Mouse (Mus musculus): Measurements from ENCODE around the gene Mfrp.
"Not testable (repeated sequence)": the region's sequence is repeated elsewhere in the genome, so short reads cannot be mapped to it uniquely, and the experiment has no call there.

Gene Mfrp

DNA sequence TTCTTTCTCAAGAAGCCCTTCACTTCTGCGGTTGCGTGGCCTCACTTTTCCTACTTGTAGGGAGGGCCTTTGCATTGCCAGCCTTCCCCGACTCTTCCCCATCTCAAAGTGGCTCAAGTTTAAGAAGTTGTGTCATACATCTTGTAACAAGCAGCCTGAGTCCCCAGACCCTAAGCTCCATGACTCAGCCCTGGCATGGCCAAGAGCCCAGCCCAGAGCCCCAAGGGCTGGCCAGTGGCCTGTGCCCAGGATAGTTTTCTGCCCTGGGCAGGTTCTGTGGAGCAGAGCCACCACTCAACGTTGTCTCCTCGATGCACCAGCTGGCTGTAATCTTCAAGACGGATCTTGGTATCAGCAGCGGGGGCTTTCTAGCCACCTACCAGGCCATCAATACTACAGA lies 3.4 kb downstream of the Mfrp start:
- no peak for DNase-seq (ENCODE audit: low spot score in 2 of 2)

DNA sequence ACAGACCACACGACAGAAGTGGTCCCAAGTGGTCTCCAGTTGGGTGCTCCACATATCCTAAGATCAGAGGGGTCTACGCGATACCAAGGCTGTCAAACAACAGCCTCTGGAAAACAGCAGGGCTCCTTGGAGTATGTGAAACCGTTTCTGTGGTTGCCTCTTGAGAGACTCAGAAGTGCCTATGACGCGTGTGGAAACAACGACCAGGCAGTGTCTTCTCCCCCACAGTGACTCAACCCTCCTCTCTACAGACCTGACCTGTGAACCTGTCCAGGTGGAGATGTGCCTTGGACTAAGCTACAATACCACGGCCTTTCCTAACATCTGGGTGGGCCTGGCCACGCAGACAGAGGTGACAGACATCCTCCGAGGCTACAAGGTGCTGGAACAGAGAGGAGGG lies 4.3 kb downstream of the Mfrp start:
- no peak for DNase-seq (ENCODE audit: low spot score in 2 of 2)

DNA sequence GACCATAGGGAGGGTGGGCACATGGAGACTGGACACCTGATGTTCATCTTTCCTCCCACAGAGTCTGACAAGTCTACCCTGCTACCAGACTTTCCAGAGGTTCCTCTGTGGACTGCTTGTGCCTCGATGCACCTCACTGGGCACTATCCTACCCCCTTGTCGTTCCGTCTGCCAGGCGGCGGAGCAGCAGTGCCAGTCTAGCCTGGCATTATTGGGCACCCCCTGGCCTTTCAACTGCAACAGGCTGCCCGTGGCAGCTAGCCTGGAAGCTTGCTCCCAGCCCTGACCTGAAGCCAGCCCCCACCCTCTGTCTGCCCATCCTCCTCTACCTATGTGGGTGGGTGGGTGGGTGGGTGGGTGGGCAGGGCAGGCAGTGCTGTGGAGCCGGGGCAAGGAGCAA lies 4.7 kb downstream of the Mfrp start:
- DNase-seq (ENCODE audit: low spot score in 2 of 2) = no peak

DNA sequence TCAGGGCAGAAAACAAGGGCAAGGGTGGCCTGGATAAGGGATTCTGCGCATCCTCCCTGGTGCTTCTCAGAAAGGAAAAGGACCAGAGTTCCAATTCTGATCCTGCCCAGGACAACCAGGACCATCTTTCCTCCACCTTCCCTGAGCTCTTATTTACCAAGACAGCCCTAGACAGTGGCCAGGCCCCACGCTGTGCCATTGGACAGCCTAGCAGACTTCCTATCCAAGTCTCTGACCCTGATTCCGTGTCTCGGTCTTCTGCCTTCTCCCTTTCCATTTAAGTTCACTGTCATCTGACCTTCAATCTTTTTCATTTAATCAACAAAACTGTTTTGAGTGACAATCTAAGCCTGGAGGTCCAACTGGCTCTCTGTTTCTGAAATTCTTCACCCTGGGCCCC lies 5.1 kb downstream of the Mfrp start:
- DNase-seq (ENCODE audit: low spot score in 2 of 2) = no peak

DNA sequence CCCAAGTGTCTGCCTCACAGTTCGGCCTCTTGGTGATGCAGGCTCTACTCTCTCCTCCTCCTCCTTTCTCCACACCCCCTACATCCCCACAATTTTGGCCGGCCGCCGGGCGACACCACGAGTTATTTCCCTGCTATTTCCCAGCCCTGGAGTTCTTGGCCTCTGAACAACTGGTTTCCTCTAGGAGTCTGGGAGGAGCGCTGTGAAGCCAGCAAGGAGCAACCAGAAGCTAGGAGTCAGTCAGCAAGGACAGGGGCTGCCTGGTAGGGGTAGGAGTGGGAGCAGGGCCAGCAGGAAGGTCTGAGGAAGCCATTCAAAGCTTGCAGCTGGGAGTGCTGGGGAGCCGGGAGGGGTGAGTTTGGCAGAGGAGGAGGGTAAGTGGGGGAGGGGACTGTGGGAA lies 5.6 kb downstream of the Mfrp start, which contains the start of gene C1qtnf5:
Gene C1qtnf5 (plus strand): TSS at position 136 of the 400 bp plus-strand sequence.
- DNase-seq (ENCODE audit: low spot score in 2 of 2) = peak in 1 of 2 experiments; percentile 69

DNA sequence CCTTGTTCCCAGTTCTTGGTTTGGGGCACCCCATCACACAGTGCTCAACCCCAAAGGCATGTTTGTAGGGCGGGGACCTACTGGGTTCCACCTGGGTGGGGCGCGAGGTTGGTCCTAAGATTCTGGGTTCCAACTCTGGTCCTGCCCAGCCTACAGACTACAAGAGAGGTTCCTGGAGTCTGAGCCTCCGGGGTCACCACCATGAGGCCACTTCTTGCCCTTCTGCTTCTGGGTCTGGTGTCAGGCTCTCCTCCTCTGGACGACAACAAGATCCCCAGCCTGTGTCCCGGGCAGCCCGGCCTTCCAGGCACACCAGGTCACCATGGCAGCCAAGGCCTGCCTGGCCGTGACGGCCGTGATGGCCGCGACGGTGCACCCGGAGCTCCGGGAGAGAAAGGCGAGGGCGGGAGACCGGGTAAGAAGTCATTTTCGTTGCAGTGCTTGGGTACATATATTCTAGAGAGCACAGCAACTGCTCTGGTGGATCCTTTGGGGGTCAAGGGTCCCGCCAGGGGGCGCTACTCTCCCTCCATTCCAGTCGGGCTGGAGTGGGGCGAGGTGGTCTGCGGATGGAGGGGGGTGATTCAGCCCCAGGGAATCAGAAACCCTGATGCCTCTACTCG lies 6.1 kb downstream of the Mfrp start:
- DNase-seq (ENCODE audit: low spot score in 2 of 2) = no peak

DNA sequence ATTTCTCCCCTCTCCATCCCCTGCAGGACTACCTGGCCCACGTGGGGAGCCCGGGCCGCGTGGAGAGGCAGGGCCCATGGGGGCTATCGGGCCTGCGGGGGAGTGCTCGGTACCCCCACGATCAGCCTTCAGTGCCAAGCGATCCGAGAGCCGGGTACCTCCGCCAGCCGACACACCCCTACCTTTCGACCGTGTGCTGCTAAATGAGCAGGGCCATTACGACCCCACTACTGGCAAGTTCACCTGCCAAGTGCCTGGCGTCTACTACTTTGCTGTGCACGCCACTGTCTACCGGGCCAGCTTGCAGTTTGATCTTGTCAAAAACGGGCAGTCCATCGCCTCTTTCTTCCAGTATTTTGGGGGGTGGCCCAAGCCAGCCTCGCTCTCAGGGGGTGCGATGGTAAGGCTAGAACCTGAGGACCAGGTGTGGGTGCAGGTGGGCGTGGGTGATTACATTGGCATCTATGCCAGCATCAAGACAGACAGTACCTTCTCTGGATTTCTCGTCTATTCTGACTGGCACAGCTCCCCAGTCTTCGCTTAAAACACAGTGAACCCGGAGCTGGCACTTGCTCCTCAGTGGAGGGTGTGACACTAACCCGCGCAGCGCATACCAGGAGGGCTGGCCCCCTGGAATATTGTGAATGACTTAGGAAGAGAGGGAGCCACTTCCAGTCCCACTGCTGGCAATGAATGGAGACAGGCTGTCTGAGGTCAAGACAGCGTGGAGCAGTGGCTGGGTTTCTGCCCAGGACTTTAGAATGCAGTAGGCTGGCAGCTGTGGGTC lies 6.9 kb downstream of the Mfrp start:
- DNase-seq (ENCODE audit: low spot score in 2 of 2) = no peak

DNA sequence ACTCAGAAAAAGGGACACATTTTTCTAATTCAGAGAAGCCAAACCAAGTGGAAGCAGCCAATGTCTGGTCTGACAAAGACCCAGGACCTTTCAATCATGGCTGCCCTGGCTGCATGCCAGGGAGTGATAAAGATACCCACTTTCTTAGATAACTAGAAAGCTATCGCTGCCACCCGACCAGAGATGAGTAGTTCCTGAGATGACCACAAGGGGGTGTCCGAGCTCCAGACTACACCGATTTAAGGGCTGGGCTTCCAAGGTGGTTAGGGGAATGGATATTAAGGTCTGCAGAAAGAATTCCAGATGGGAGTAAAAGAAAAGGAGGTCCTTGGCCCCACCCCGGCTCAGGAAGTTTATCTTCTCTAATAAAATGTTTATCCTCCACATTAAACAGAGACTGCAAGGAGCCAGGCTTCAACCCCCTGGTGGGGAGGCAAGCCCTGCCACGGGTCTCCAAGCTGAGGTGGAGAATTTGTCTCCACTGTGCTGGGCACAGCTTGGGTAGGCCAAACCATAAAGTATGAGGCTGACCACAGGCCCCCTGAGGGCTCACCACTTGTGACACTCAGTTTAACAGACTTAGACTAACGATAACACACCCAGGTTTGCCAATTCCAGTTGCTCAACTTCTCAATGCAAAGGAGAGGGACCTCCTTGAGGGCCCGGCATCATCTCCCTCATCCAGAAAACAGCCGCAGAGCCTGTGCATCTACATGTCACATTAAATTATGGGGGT lies 8.0 kb downstream of the Mfrp start:
- peak; percentile 83 to 84 for DNase-seq (ENCODE audit: low spot score in 2 of 2)

DNA sequence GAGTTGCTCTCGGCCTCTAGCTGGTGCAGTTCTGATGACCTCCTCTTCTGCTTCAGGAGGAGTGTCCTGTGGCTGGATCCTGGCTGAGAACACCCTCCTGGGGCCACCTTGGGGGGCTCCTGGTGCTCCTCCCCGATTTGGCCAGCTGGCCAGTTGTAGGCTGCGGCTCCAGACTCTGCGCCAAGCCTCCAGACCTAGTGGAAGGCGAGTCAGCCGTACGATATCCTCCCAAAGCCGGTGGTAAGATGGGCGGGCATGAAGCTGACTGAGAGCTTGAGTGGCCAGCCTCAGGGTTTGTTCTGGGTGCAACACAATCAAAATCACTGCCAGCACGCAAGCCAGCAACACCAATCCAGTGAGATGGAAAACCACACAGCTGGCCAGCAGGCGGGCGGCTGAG lies 10.4 kb downstream of the Mfrp start:
- DNase-seq (ENCODE audit: low spot score in 2 of 2) = not testable (repeated sequence)

DNA sequence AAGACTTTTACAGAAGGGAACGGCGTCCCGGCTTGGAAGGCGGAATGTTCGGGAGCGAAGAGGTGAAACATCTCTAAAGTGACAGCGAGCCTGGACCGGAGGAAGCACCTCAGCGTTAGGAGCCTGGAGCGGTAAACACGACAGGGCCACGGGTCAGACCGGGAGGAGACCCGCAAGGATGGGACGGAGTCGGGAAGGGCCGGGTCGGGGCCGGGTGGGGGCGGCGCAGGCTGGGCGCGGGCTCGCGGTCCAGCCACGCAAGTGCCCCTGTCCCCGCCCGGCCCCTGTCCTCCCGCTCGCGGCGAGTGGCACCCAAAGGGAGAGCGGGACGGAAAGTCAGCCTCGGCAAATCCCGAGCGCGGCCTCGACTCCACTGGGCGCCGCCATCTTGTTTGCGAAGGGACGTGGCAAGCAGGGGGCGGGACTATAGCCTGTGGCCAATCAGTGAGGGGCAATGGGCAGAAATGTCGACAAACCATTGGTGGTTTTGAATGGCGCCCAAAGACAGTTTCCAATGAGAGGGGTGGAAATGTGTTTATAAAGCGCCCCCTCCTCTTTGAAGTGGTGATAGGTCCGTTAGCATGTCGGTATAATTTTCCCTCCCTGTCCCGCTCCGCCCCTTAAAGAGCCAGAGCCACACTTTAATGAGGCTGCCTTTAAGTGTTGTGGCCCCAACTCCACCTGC lies 11.7 kb downstream of the Mfrp start, which contains the start of the genes Gm49380 and Rnf26:
Gene Gm49380 (minus strand): TSS at position 396 of the 685 bp plus-strand sequence.
Gene Rnf26 (minus strand): TSS at position 413 of the 685 bp plus-strand sequence.
- DNase-seq (ENCODE audit: low spot score in 2 of 2) = peak; percentile 90 to 96

DNA sequence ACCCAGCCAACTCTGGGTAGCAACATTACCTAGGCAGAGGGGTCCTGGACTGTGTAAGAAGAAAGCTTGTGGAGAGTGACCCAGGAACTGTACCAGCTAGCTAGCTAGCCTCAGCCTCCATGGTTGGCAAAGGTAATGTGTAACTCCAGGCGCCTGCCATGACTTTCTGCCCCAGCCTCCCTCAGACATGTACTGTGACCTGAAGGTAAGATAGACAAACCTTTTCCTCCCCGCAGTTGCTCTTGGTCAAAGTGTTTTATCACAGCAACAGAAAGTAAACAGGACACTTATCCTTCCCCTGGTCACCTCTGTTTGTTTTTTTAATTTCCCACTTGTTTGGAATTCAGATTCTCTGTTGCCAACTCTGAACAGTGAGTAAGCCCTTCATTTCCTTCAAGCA lies 12.9 kb downstream of the Mfrp start:
- no peak for DNase-seq (ENCODE audit: low spot score in 2 of 2)

DNA sequence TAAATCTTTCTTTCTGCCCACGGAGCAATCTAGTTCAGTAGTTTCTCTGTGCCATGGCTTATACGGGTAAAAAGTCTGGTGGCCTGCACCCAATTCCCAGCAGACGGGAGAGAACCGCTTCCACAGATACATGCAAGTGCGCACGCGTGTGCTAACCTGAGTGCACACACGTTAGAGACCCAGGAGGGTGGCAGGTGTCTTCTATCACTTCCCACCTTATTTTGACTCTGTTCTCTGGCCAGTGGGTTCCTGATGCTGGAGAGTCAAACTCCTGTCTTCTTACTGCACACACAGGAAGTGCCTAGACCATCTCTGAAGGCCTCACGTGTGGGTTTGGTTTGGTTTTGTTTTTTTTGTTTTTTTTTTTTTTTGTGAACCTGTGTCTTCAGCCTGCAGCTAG lies 14.1 kb downstream of the Mfrp start:
- DNase-seq (ENCODE audit: low spot score in 2 of 2) = no peak

DNA sequence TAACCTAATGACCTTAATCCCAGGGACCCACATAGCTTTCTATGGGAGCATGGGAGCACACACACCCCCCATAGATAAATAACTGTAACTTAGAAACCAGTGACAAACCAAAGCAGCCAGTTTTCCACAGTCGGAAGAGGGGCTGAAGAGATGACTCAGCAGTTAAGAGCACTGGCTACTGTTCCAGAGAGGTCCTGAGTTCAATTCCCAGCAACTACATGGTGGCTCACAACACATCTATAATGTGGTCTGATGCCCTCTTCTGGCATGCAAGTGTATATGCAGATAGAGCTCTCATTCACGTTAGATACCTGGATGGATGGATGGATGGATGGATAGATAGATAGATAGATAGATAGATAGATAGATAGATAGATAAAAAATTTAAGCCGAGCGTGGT lies 14.7 kb downstream of the Mfrp start:
- DNase-seq (ENCODE audit: low spot score in 2 of 2) = no peak

DNA sequence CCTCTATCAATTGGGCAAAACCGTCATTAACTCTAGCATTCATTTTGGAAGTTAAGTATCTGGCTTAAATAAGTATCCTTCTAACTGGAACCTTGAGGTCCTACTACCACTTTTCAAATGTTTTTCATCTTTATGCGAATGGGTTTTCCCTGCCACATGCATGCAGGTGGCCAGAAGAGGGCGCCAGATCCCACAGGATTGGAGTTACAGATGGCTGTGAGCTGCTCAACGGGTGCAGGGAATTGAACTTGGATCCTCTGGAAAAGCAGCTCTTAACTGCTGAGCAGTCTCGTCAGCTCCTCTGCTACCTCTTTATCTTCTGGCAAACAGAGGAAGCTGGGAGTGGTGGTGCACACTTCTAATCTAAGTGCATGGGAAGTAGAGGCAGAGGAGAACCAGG lies 17.5 kb downstream of the Mfrp start:
- no peak for DNase-seq (ENCODE audit: low spot score in 2 of 2)

DNA sequence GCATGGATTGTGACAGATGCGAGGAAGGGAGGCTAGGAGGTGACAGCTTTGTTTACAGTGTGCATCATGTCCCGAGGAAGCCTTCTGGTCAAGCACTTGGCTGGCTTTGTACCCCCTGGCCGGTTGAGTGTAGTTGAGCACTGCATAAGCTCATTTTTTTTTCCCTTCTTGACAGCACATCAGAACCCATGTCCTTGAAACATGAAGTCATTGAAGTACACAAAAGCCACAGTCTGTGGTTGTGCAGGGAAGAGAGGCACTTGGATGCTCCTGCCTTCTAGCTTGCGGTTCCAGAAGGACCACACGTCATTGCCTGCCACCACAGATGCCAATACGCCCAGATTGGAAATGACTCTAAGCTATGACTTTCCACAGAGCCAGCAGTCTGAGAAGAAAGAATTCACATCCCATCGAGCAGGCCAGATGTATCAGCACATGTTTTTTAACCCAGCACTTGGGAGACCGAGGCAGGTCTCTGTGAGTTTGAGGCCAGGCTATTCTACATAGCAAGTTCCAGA lies 18.5 kb downstream of the Mfrp start:
- DNase-seq (ENCODE audit: low spot score in 2 of 2) = no peak

DNA sequence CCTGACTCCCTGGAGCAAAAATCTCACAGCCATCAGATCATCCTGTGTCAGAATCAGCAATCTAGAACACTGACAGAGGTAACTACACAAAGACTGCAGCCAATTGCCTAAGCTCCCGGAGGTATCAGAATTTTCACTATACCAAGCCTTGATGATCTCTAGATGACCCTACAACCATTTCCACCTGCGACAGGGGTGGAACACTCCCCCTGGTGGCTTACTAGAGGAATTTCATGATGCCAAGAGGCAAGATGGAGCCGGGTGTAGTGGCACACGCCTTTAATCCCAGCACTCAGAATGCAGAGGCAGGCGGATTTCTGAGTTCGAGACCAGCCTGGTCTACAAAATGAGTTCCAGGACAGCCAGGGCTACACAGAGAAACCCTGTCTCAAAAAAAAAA lies 22.8 kb downstream of the Mfrp start:
- DNase-seq (ENCODE audit: low spot score in 2 of 2) = no peak

DNA sequence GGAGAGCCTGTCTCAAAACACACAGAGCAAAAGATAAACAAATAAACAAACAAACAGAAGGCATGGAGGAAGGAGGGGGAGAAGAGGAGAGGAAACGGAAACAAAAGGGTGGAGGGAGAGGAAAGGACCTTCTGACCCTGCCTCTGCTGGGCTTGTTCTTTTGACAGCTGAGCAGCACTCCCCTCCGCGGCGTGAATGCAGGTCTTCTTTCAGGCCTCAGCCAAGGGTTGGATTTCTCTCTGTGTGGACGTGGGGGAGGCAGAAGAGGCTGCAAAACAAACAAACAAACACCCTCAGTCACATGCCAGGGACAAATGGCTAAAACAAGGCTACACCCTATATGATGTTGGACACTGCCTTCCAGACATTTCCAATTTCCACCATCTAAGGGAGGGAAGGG lies 23.5 kb downstream of the Mfrp start:
- DNase-seq (ENCODE audit: low spot score in 2 of 2) = no peak

DNA sequence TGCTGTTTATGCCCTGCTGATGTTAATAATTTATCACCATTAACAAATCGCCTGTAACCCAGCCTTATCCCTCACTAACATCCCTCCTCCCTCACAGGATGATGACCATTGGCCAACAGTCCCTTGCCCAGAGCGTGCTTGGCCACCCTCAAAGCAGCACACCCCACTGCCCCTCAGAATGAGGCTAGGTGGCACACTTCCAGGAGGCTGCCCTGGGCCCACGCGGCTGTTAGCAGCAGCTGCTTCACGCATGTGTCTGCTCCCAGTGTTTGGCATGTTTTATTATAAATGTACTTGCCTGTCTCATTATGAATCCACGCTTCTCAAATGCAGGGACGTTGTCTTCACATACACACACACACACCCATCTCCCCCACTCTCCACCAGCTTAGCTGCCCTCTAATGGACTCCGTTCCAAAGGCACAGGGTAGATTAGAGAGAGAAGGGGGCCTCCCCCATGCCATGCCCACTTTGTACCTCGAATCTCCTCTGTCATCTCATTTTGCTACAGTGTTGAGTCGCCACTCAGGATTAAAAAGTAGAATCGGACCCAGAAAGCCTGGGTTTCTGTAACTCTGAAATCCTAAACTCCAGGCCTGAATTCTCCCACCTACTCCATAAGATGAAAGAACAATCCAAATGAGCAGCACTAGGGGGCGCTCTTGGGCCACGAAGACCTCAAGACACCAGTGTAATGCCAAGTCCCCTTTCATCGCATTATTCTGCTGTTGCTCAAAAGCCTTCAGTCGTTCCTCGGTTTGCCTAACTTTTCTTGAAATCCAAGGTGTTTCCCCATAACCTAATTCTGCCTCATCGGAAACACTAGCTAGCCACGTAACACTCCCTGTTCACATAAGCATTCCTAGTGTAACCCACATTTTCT lies 24.3 kb downstream of the Mfrp start:
- peak; percentile 83 to 91 for DNase-seq (ENCODE audit: low spot score in 2 of 2)

DNA sequence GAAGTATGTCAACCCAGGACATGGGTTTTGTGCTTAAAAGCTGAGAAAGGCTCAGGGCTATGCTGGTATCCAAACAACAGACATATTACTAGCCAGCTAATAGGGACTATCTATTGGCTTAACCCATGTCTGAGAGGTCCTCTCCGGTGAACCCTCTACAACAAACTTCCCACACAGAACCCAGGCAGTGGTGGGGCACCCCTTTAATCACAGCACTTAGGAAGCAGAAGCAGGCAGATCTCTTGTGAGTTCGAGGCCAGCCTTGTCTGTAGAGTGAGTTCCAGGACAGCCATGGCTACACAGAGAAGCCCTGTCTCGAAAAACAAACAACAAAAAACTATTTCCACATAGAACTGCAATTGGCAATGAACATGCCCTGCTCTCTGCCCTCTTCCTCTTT lies 25.2 kb downstream of the Mfrp start:
- DNase-seq (ENCODE audit: low spot score in 2 of 2) = no peak

DNA sequence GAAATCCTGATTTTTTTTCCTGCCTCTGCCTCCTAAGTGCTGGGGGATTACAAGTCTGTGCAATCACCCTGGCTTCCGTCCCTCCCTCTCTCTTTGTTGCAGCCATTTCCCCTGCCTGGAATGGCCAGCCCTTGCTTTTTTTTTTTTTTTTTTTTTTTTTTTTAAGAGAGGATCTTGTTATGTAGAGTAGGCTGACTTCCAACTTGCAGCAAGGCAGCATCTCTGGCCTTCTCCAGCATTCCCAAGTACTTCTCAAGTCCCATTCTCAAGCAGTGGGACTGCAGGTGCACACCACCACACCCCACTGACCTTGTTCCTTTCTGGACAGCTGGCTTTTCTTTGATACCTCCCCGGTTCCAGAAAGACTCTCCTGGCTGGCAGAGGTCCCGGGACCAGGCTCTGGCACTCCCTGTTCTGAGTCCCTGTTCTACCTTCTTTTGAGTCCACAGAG lies 25.8 kb downstream of the Mfrp start:
- no peak for DNase-seq (ENCODE audit: low spot score in 2 of 2)

DNA sequence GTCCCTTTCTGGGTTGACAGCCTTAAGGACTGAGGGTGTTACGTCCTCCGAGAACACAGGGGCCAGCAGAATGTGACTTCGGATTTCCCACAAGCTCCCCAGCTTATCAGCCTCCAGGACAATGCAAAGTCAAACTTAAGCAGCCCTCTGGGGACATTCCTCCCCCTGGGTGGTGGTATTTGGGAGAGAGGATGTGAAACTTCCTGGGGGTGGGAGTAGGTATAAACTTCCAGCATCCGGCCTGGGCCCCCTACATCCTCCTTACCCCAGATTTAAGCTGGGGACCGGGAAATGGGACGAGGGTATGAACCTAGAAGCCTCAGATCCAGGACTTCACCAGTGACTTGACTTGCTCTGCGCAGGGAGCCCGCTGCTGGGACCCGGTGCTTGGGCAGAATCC lies 28.1 kb downstream of the Mfrp start:
- DNase-seq (ENCODE audit: low spot score in 2 of 2) = no peak
